Mouse (Mus musculus) heart, embryonic 10.5 days (tissue): Measurements from ENCODE around the gene Rufy1. TPM values are rescaled to one million over a fixed set of nuclear protein-coding genes. Genes with fewer than 3 reads are reported as not detected.
"Not testable (repeated sequence)": the region's sequence is repeated elsewhere in the genome, so short reads cannot be mapped to it uniquely, and the experiment has no call there.

Source experiments
- DNase-seq: peaks from one replicate; pipeline ENCODE4 v3.0.0-alpha.2; 2017; ENCODE audit warnings: low spot score
- H3K27ac ChIP-seq: fragments of 300-500 bp; sonication (generic); 2 replicates; pipeline ENCODE4 v1.5.1; 2016; ENCODE audit warnings: mild to moderate bottlenecking
- H3K27me3 ChIP-seq: fragments of 300-500 bp; sonication (generic); 2 replicates; pipeline ENCODE4 v1.6.1; 2016; ENCODE audit warnings: mild to moderate bottlenecking; ENCODE audit not compliant: poor library complexity, insufficient read depth, severe bottlenecking
- H3K36me3 ChIP-seq: fragments of 300-500 bp; sonication (generic); 2 replicates; pipeline ENCODE4 v1.6.1; 2016; ENCODE audit warnings: mild to moderate bottlenecking, moderate library complexity
- H3K4me1 ChIP-seq: fragments of 300-500 bp; sonication (generic); 2 replicates; pipeline ENCODE4 v1.6.1; 2016; ENCODE audit warnings: mild to moderate bottlenecking
- H3K4me3 ChIP-seq: fragments of 300-500 bp; sonication (generic); 2 replicates; pipeline ENCODE4 v1.5.1; 2016; ENCODE audit warnings: mild to moderate bottlenecking, moderate library complexity
- H3K9me3 ChIP-seq: fragments of 300-500 bp; sonication (generic); 2 replicates; pipeline ENCODE4 v1.6.1; 2016; ENCODE audit warnings: mild to moderate bottlenecking, moderate library complexity
- WGBS: fragments of 180-500 bp; shearing (Covaris S2); methylation state at CpG from one replicate; pipeline ENCODE4 v1.1.7; 2016; 5-methylcytosine and 5-hydroxymethylcytosine counted together
- polyA plus RNA-seq: library from polyadenylated mRNA; unstranded; fragments of >200 nt; fragmentation: Nextera tagmentation; extraction: Ambion mirVana; gene quantifications from 2 replicates; pipeline ENCODE4 v1.2.1, GENCODE M21; 2016

The Rufy1 gene
- polyA plus RNA-seq, 1 experiment from 2014 or later = 16.6 TPM

DNA sequence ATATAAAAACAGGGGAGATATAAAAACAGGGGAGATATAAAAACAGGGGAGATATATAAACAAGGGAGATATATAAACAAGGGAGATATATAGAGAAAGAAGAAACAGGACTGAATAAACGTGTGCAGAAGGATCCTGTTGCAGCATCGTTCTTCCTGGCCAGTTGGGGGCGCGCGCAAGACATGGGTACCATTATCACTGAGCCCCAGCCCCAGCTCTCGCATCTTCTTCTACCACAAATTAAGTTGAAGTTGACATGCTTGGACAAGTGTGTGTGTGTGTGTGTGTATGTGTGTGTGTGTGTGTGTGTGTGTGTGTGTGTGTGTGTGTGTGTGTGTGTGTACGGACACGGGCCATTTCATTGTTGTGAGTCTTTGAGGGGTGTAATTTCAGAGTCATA lies 17.2 kb upstream of the Rufy1 start:
- 26% methylated on average over 6 of the region's 8 CpGs for WGBS
- not testable (repeated sequence) for H3K36me3 ChIP-seq, H3K27ac ChIP-seq, H3K4me3 ChIP-seq, H3K4me1 ChIP-seq, H3K9me3 ChIP-seq, H3K27me3 ChIP-seq, DNase-seq

DNA sequence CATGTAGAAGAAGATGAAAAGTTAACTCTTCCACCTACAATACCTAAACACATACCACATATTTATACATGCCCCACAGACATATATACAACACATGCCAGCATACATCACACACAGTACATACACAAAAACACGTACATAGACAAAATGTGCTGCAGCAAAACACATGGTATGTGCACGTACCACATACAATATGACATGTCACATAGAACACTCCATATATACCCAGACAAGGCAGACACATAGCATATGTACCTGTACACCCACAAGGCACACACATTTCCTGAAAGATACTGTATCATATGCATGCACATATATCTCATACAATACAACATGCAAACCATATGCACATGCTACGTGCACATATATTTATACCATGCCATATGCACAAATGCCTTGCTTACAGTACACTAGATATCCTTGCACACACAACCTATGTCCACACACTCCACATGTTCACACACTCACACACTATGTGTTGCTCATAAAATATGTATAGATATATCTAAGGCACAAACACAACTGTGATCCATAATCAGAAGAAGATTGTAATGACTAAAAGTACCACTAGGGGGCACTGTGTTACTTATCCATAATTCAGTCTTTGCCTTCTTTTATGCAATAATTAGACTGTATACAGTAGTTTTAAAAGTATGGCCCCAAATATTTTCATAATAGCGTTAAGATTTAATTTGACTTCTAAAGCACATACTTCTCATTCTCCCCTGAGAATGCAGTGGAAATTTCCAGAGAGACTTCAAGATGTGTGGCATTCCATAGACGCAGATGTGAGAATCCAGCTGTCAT lies 12.5 kb upstream of the Rufy1 start:
- H3K9me3 ChIP-seq = no peaks in the 10 kb centered on the region
- no peak overlapping the region for H3K27ac ChIP-seq
- H3K27me3 ChIP-seq = peaks cover 10% of the 10 kb centered on the region; the same call in 1 of the 2 replicates
- WGBS = 69% methylated on average over 5 of the region's 5 CpGs
- H3K4me3 ChIP-seq = no peak overlapping the region
- H3K36me3 ChIP-seq = no peaks in the 10 kb centered on the region
- H3K4me1 ChIP-seq = no peaks in the 10 kb centered on the region
- DNase-seq = no peak

DNA sequence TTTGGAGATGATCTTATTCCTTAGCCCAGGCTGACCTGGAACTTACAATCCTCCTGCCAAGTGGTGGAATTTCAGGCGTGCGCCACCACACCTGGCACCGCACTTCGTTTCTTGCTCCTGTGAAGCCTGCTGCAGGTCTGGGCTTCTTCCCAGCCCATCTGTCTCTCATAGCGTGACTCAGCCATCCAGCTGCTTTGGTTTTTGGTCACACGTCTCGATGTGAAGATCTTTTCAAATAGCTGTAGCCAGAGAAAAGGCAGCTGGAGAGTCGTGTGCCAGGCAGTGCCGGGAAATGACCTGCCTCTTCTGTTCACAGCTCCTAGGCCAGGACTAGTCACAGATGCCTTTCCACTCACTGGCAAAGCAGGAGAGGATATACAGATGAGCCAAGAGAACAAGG lies 10.7 kb upstream of the Rufy1 start:
- Histone ChIP-seq H3K4me3 (no peak overlapping the region), H3K27me3 (peaks cover 10% of the 10 kb centered on the region; the same call in 1 of the 2 replicates), H3K4me1 (no peaks in the 10 kb centered on the region), H3K27ac (no peak overlapping the region), H3K9me3 (no peaks in the 10 kb centered on the region), H3K36me3 (no peaks in the 10 kb centered on the region)
- 61% methylated on average over 9 of the region's 9 CpGs for WGBS
- no peak for DNase-seq

DNA sequence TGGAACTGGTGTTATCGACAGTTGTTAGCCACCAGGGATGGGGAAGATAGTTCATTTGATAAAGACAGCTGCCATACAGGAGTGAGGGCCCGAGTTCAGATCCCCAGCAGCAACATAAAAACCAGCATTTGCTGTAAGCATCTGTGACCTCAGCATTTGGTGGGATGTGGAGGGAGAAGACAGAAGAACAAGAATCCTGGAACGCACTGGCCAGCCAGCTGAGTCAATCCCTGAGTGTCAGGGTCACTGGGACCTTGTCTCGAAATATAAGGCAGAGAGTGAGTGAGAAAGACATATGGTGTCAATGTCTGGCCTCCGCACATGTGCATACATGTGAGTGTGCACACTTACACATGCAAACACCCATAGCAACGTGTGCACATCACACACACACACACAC lies 9.8 kb upstream of the Rufy1 start:
- 77% methylated on average over 6 of the region's 6 CpGs for WGBS
- no peaks in the 10 kb centered on the region for H3K9me3 ChIP-seq
- no peaks in the 10 kb centered on the region for H3K36me3 ChIP-seq
- no peaks in the 10 kb centered on the region for H3K4me1 ChIP-seq
- DNase-seq = no peak
- H3K27ac ChIP-seq = no peak overlapping the region
- H3K4me3 ChIP-seq = no peak overlapping the region
- peaks cover 10% of the 10 kb centered on the region; the same call in 1 of the 2 replicates for H3K27me3 ChIP-seq

DNA sequence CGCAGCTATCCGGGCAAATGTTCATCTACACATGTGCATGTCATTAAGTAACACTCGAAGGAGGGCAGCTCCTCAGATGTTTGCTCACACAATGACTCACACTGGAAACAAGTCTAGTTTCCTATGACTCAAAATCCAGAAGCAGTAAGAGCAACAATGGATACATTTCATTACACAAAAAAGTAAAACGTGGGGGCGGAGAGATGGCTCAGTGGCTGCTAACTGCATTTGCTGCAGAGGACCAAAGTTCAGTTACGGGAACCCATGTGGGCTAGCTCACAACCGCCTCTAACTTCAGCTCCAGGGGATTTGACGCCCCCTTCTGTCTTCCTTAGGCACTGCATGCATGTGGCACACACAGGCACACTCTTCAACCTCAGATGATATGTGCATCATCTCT lies 8.9 kb upstream of the Rufy1 start:
- Histone ChIP-seq H3K27ac (no peak overlapping the region), H3K9me3 (no peaks in the 10 kb centered on the region), H3K4me3 (no peak overlapping the region), H3K4me1 (no peaks in the 10 kb centered on the region), H3K27me3 (peaks cover 10% of the 10 kb centered on the region; the same call in 1 of the 2 replicates), H3K36me3 (no peaks in the 10 kb centered on the region)
- WGBS = 64% methylated on average over 8 of the region's 8 CpGs
- no peak for DNase-seq

DNA sequence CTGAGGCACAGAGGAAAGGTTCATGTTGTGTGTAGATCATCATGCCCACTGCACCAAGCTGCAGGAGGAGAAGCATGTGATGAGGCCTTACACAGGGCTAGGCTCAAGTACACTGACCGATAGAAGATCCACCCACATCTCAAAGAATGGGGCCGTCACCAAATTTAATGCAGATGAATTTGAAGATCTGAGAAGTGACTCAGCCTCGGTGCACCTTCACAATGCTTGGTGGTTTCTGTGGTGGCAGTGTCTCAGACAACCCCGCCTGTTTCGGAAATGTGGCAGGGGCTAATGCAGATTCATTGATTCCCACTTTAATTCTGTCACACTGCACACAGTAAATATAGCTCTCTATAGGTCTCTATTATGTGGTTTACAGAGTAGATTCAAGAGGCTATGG lies 2.0 kb upstream of the Rufy1 start:
- DNase-seq = no peak
- H3K9me3 ChIP-seq = no peaks in the 10 kb centered on the region
- H3K4me3 ChIP-seq = no peak overlapping the region
- H3K36me3 ChIP-seq = no peaks in the 10 kb centered on the region
- peaks cover 4% of the 10 kb centered on the region; the same call in 1 of the 2 replicates for H3K27me3 ChIP-seq
- WGBS = 86% methylated on average over 5 of the region's 5 CpGs
- H3K4me1 ChIP-seq = 0 out of 2 replicates have a peak, but pooled peaks cover 4% of the 10 kb centered on the region
- no peak overlapping the region for H3K27ac ChIP-seq

DNA sequence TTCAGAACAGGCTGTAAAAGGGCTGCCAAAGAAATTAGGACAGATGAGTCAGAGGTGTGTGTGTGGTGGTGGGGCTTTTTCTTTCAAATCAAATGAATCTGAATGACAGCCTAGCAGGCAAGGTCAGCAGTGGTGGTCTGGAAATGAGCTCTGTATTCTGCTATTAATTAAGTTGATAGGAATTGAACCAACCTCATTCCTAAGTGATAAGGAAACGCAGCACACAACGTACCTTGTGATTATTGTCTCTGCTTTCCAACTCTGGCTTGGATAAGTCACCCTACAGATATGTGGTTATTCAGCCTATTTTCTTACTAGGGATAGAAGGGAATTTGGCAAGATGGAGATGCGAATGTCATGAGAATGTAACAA lies 1.1 kb upstream of the Rufy1 start:
- H3K4me1 ChIP-seq = 0 out of 2 replicates have a peak, but pooled peaks cover 4% of the 10 kb centered on the region
- H3K27ac ChIP-seq = no peak overlapping the region
- H3K27me3 ChIP-seq = peaks cover 4% of the 10 kb centered on the region; the same call in 1 of the 2 replicates
- DNase-seq = no peak
- no peaks in the 10 kb centered on the region for H3K36me3 ChIP-seq
- no peak overlapping the region for H3K4me3 ChIP-seq
- no peaks in the 10 kb centered on the region for H3K9me3 ChIP-seq
- WGBS = 78% methylated on average over 3 of the region's 3 CpGs

DNA sequence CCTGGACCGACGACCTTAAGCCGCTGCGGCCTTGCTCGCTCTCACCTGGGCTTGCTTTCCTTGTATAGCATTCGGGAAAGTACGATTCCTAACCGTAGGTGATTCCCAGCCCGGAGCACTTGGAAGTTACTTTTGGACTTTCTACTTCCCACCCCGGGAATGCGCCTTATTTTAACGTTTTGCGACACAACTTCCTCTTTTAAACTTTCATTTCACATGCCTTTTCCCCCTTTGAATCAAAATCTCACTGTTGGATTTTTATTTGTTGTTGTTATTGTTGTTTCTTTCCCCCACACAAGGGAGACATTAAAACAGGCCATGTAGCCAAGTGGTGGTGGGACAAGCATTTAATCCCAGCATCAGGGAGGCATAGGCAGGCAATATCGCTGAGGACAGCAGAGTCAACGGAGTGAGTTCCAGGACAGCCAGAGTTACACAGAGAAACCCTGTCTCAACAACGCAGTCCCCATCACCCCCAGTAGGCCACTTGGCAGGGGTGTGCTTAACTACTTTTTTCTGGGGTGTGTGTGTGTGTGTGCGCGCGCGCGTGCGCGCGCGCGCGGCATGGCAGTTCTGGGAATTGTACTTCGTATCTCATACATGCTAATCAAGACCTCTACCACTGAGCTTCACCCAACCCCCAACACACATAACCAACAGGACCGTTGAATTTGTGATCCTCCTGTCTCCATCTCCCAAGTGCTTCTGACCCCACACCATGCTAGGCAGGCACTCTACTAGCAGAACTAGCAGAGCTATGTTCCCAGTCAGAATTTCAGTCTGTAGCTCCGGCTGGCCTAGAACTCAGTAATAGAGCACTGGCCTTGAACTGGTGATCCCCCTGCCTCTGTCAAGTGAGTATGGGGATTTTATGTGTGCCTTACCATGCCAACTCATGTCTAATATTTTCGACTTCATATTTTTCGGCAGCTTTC lies 476 bp upstream of the Rufy1 start:
- no peaks in the 10 kb centered on the region for H3K36me3 ChIP-seq
- 0 out of 2 replicates have a peak, but pooled peaks cover 4% of the 10 kb centered on the region for H3K4me1 ChIP-seq
- H3K4me3 ChIP-seq = peak overlapping the region; percentile 73
- H3K27me3 ChIP-seq = peaks cover 4% of the 10 kb centered on the region; the same call in 1 of the 2 replicates
- WGBS = 25% methylated on average over 32 of the region's 32 CpGs
- DNase-seq = no peak
- peak overlapping the region; percentile 96 for H3K27ac ChIP-seq
- no peaks in the 10 kb centered on the region for H3K9me3 ChIP-seq

DNA sequence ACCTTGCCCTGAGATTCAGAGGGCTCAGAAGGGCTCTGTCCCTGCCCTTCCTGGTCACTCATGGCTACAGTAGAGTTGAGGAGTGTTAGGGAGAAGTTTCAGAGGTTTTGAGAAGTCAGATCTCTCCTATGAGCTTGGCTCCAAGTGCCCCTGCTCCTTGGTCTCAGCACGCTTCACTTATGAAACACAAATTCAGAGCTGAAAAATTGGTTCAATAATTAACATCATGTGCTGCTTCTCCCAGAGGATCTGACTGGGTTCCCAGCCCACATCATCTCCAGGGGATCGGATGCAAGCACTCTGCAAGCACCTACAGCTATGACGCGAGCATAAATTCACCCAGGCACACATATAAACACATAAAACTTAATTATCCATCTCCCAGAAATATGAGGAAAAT lies 4.9 kb downstream of the Rufy1 start:
- 89% methylated on average over 4 of the region's 4 CpGs for WGBS
- H3K4me1 ChIP-seq = peaks cover 6% of the 10 kb centered on the region; the same call in 1 of the 2 replicates
- DNase-seq = no peak
- no peak overlapping the region for H3K27ac ChIP-seq
- no peak overlapping the region for H3K4me3 ChIP-seq
- no peaks in the 10 kb centered on the region for H3K36me3 ChIP-seq
- no peaks in the 10 kb centered on the region for H3K9me3 ChIP-seq
- H3K27me3 ChIP-seq = no peaks in the 10 kb centered on the region

DNA sequence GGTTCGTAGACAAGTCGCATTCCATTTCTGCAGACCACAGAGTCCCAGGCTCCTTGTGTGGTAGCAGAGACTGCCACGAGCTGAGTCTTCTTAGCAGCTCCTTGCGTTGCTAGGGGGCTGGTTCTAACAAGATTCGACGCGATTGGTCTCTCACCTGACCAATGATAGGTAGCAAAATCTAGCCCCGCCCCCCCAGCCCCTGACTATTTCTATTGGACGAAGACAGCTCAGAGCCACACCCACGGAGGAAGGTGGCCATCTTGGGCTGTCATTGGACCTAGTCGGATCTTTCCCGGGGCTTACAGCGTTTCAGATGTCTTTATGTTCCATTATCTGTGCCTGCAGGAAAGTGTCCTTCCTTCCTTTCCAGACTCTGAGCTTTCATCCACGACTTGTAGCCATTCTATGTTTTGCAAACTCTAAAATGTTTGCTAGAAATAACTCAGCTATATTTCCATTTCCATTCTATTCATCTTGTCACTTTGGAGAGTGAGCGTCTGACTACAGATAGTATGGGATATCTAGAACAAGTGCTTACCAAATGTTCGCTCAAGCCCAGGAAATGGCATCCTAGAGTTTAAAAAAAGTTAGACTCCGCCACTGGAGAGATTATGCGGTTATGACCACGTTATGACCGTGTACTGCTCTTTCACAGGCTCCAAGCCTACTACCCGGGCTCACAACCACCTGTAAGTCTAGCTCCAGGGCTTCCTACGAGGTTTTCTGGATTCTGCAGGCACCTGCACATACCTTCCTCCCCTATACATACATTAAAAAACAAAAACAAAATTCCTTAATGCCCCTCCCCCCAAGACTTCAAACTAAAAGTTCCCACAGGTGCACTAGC lies 8.8 kb downstream of the Rufy1 start:
- 23% methylated on average over 22 of the region's 22 CpGs for WGBS
- Histone ChIP-seq H3K36me3 (peaks cover 12% of the 10 kb centered on the region), H3K4me3 (peak overlapping the region; percentile 58), H3K4me1 (peaks cover 6% of the 10 kb centered on the region; the same call in 1 of the 2 replicates), H3K27me3 (no peaks in the 10 kb centered on the region), H3K9me3 (no peaks in the 10 kb centered on the region), H3K27ac (peak overlapping the region; percentile 70)
- DNase-seq = peak; percentile 97

DNA sequence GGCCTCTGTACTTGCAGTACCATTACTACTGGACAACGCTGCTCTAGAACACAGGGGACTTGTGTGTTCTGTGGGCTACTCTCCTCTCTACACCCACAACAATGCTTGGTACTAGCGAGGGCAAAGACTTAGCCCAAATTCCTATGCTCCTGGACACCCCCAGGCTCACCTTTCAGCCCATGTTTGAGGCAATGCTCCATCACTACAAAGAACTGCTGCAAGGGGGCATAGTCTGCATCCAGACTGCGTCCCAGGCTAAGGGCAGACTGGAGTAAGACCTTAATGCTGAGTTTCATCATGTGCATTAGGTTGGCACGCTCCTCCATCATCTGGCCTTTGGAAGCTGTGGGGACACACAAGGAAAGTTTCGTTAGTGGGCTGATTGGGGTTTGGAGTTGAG lies 9.5 kb downstream of the Rufy1 start:
- peak overlapping the region; percentile 58 for H3K4me3 ChIP-seq
- H3K27me3 ChIP-seq = no peaks in the 10 kb centered on the region
- peak overlapping the region; percentile 70 for H3K27ac ChIP-seq
- WGBS = 55% methylated on average over 5 of the region's 5 CpGs
- peaks cover 17% of the 10 kb centered on the region for H3K36me3 ChIP-seq
- H3K4me1 ChIP-seq = peaks cover 6% of the 10 kb centered on the region; the same call in 1 of the 2 replicates
- no peak for DNase-seq
- no peaks in the 10 kb centered on the region for H3K9me3 ChIP-seq

DNA sequence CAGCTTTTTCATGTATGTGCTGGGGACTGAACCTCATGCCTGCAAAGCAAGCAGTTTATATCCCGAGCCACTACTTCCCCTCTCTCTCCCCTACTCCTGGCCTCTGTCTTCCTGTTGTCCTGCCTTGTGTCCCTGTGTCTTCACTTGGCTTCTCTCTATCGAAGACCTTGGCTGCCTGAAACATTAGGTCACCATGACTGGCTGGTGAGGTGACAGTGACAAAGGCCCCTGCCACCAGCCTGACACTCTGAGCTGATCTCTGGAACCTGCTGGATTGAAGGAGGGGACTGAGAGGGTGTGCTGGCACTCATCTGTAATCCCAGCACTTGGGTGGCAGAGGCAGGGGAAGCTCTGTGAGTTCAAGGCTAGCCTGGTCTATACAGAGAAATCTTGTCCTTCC lies 13.1 kb downstream of the Rufy1 start:
- Histone ChIP-seq H3K9me3 (no peaks in the 10 kb centered on the region), H3K4me3 (no peak overlapping the region), H3K4me1 (peaks cover 6% of the 10 kb centered on the region; the same call in 1 of the 2 replicates), H3K27me3 (no peaks in the 10 kb centered on the region), H3K27ac (no peak overlapping the region), H3K36me3 (peaks cover 37% of the 10 kb centered on the region)
- 63% methylated on average over 2 of the region's 2 CpGs for WGBS
- no peak for DNase-seq
